Mouse (Mus musculus) neural tube, embryonic 12.5 days (tissue): ENCODE data around the gene Ttc6. TPM values are rescaled to one million over a fixed set of nuclear protein-coding genes. Genes with fewer than 3 reads are reported as not detected.

Experiments
- ATAC-seq: fragments of 200-750 bp; cut with Nextera tagmentation; 2 replicates; pipeline ENCODE4 v1.8.0; 2017; ENCODE audit warnings: low read depth, mild to moderate bottlenecking, moderate TSS enrichment, moderate library complexity; ENCODE audit not compliant: low FRiP score
- H3K27ac ChIP-seq: fragments of 300-500 bp; sonication (generic); 2 replicates; pipeline ENCODE4 v1.5.1; 2016
- H3K27me3 ChIP-seq: fragments of 300-500 bp; sonication (generic); replicated peaks from 2 replicates; pipeline ENCODE4 v1.6.1; 2016; ENCODE audit warnings: mild to moderate bottlenecking
- H3K36me3 ChIP-seq: fragments of 300-500 bp; sonication (generic); 2 replicates; pipeline ENCODE4 v1.6.1; 2016; ENCODE audit warnings: mild to moderate bottlenecking
- H3K4me1 ChIP-seq: fragments of 300-500 bp; sonication (generic); 2 replicates; pipeline ENCODE4 v1.6.1; 2016
- H3K4me2 ChIP-seq: fragments of 300-500 bp; sonication (generic); replicated peaks from 2 replicates; pipeline ENCODE4 v1.6.1; 2016; ENCODE audit warnings: mild to moderate bottlenecking
- H3K4me3 ChIP-seq: fragments of 300-500 bp; sonication (generic); 2 replicates; pipeline ENCODE4 v1.5.1; 2016
- H3K9ac ChIP-seq: fragments of 300-500 bp; sonication (generic); 2 replicates; pipeline ENCODE4 v1.6.1; 2016; ENCODE audit warnings: mild to moderate bottlenecking
- H3K9me3 ChIP-seq: fragments of 300-500 bp; sonication (generic); 2 replicates; pipeline ENCODE4 v1.6.1; 2016; ENCODE audit warnings: mild to moderate bottlenecking
- WGBS: fragments of 180-500 bp; shearing (Covaris S2); methylation state at CpG from one replicate; pipeline ENCODE4 v1.1.7; 2016; 5-methylcytosine and 5-hydroxymethylcytosine counted together
- polyA plus RNA-seq: library from polyadenylated mRNA; unstranded; fragments of >200 nt; fragmentation: Nextera tagmentation; extraction: Ambion mirVana; gene quantifications from 2 replicates; pipeline ENCODE4 v1.2.1, GENCODE M21; 2016

Ttc6 gene
- polyA plus RNA-seq, 1 experiment from 2014 or later = 0.77 TPM

- no peak for ATAC-seq
- no peak overlapping the region for H3K4me2 ChIP-seq
- H3K27me3 ChIP-seq = no peaks in the 10 kb centered on the region
- H3K4me1 ChIP-seq = no peaks in the 10 kb centered on the region
- H3K9ac ChIP-seq = no peak overlapping the region
- H3K36me3 ChIP-seq = no peaks in the 10 kb centered on the region
- H3K4me3 ChIP-seq = no peak overlapping the region
- H3K9me3 ChIP-seq = no peaks in the 10 kb centered on the region
- 81% methylated on average over 5 of the region's 5 CpGs for WGBS
- H3K27ac ChIP-seq = no peak overlapping the region
Measured at GRCm38 (mm10) chr12:57781926-57782325, 218.0 kb downstream of the Ttc6 start.

- WGBS = 34% methylated on average over 5 of the region's 5 CpGs
- Histone ChIP-seq H3K4me1 (no peaks in the 10 kb centered on the region), H3K36me3 (no peaks in the 10 kb centered on the region)
Measured at GRCm38 (mm10) chr12:57787471-57787870, 223.6 kb downstream of the Ttc6 start.

More at GRCm38 (mm10) chr12:57787471-57787870, 223.6 kb downstream of the Ttc6 start:
- ATAC-seq = no peak
- Histone ChIP-seq H3K9ac (no peak overlapping the region), H3K27ac (no peak overlapping the region), H3K27me3 (no peaks in the 10 kb centered on the region), H3K4me2 (no peak overlapping the region), H3K4me3 (no peak overlapping the region), H3K9me3 (no peaks in the 10 kb centered on the region)

Other genes starting within 250 kb of the Ttc6 start
- gene Foxa1, start 17.2 kb upstream of the Ttc6 start, polyA plus RNA-seq = 1.3 and 1.8 TPM in 2 replicates